19 mouse cellular contexts compared by ENCODE assay signal in genomic region chr14:72600375-72600774, GRCm38 (mm10).
DNase-seq lines count a peak whose midpoint lies in the region; ATAC-seq and TF ChIP-seq lines count a peak whose summit lies in the region.
"Had no signal": no experiment of that assay in that cellular context is flagged by ENCODE, and none has a peak within 500 bp of the region (broad histone marks: within the 10 kb centered on the region; RNA-seq: fewer than 3 reads in every experiment).

No protein-coding gene starts in this region.

- H3K27ac ChIP-seq in hindbrain, postnatal 0 days, result no peak overlapping the region
- no peak overlapping the region for H3K27ac ChIP-seq in hindbrain, embryonic 10.5 days
- H3K27ac ChIP-seq in liver, embryonic 16.5 days (ENCODE audit: low read length), result 0 out of 2 replicates have a peak overlapping the region, but pooled peaks have one; percentile 44
- H3K27ac ChIP-seq: forebrain, embryonic 13.5 days; heart, embryonic 15.5 days; stomach, embryonic 15.5 days had no signal

- no peaks in the 10 kb centered on the region for H3K27me3 ChIP-seq in hindbrain, postnatal 0 days (ENCODE audit: insufficient read depth, low read length)
- H3K27me3 ChIP-seq in hindbrain, embryonic 10.5 days (ENCODE audit: insufficient read depth, poor library complexity, severe bottlenecking), result no peaks in the 10 kb centered on the region
- H3K27me3 ChIP-seq in megakaryocyte, embryonic 14.5 days (replicated peaks), result no peaks in the 10 kb centered on the region
- no peaks in the 10 kb centered on the region for H3K27me3 ChIP-seq in liver, embryonic 16.5 days (ENCODE audit: control insufficient read depth, insufficient read depth, low read depth, low read length)
- H3K27me3 ChIP-seq: forebrain, embryonic 13.5 days; heart, embryonic 15.5 days; stomach, embryonic 15.5 days had no signal

- no peak for TF ChIP-seq CTCF in hindbrain, postnatal 0 days (IDR thresholded peaks at IDR 0.05; ENCODE audit: low read depth)

- no peak for DNase-seq in hindbrain, postnatal 0 days (ENCODE audit: low spot score)
- DNase-seq in hindbrain, embryonic 10.5 days (ENCODE audit: low spot score), result no peak
- no peak for DNase-seq in urinary bladder, postnatal 36 days (ENCODE audit: low spot score in 2 of 2)
- no peak for DNase-seq in thymus, adult 18-20 months
- DNase-seq: cerebellum, adult 18-20 months; heart, adult 11 months; kidney, postnatal 25 days; layer of hippocampus, adult 9-11 months; left cerebral cortex, postnatal 4 days; lung, postnatal 10 days; spleen, adult 18-20 months had no signal

- no peak overlapping the region for H3K9ac ChIP-seq in hindbrain, postnatal 0 days (replicated peaks; ENCODE audit: low read length)
- H3K9ac ChIP-seq in liver, embryonic 16.5 days (ENCODE audit: low read depth, low read length), result no peak overlapping the region
- H3K9ac ChIP-seq: forebrain, embryonic 13.5 days; heart, embryonic 15.5 days; stomach, embryonic 15.5 days had no signal

- 88% methylated on average over 6 of the region's 6 CpGs for WGBS in hindbrain, postnatal 0 days
- whole genome bisulfite sequencing in hindbrain, embryonic 10.5 days, result 90% methylated on average over 6 of the region's 6 CpGs
- 64% methylated on average over 6 of the region's 6 CpGs for whole genome bisulfite sequencing in liver, embryonic 16.5 days (ENCODE audit: insufficient replicate concordance)

- H3K36me3 ChIP-seq in hindbrain, postnatal 0 days (ENCODE audit: insufficient read depth, low read length), result peaks cover 5% of the 10 kb centered on the region; the same call in 1 of the 2 replicates
- H3K36me3 ChIP-seq in hindbrain, embryonic 10.5 days, result peaks cover 23% of the 10 kb centered on the region
- peaks cover 32% of the 10 kb centered on the region for H3K36me3 ChIP-seq in megakaryocyte, embryonic 14.5 days (replicated peaks; ENCODE audit: low read length)
- no peaks in the 10 kb centered on the region for H3K36me3 ChIP-seq in liver, embryonic 16.5 days (ENCODE audit: control insufficient read depth, insufficient read depth)
- H3K36me3 ChIP-seq: heart, embryonic 15.5 days; stomach, embryonic 15.5 days had no signal

- H3K4me2 ChIP-seq in hindbrain, postnatal 0 days (ENCODE audit: low read depth, low read length), result 0 out of 2 replicates have a peak overlapping the region, but pooled peaks have one; percentile 74
- H3K4me2 ChIP-seq in liver, embryonic 16.5 days (ENCODE audit: low read depth, low read length), result peak overlapping the region; percentile 24; the same call in 1 of the 2 replicates
- H3K4me2 ChIP-seq: forebrain, embryonic 13.5 days; heart, embryonic 15.5 days; stomach, embryonic 15.5 days had no signal

- H3K9me3 ChIP-seq in hindbrain, postnatal 0 days (ENCODE audit: low read length), result no peaks in the 10 kb centered on the region
- no peaks in the 10 kb centered on the region for H3K9me3 ChIP-seq in hindbrain, embryonic 10.5 days
- no peaks in the 10 kb centered on the region for H3K9me3 ChIP-seq in megakaryocyte, embryonic 14.5 days
- H3K9me3 ChIP-seq in liver, embryonic 16.5 days (replicated peaks; ENCODE audit: control insufficient read depth, low read length), result no peaks in the 10 kb centered on the region
- H3K9me3 ChIP-seq: forebrain, embryonic 13.5 days; heart, embryonic 15.5 days; stomach, embryonic 15.5 days had no signal

- ATAC-seq in hindbrain, postnatal 0 days, result no peak
- ATAC-seq in megakaryocyte, adult 5-6 weeks (ENCODE audit: poor library complexity, severe bottlenecking), result no peak
- peak; percentile 5 for ATAC-seq in granulocyte monocyte progenitor cell, adult 5-6 weeks (replicated peaks; ENCODE audit: poor library complexity, severe bottlenecking)
- ATAC-seq in liver, embryonic 16.5 days (ENCODE audit: low read depth), result no peak
- ATAC-seq: forebrain, embryonic 13.5 days; inflammation-experienced regulatory T-cells, adult 6 months had no signal

- H3K4me1 ChIP-seq in hindbrain, postnatal 0 days (ENCODE audit: insufficient read depth, low read length), result peaks cover 11% of the 10 kb centered on the region; the same call in 1 of the 2 replicates
- peaks cover 24% of the 10 kb centered on the region for H3K4me1 ChIP-seq in hindbrain, embryonic 10.5 days (replicated peaks)
- peaks cover 58% of the 10 kb centered on the region for H3K4me1 ChIP-seq in megakaryocyte, embryonic 14.5 days
- peaks cover 6% of the 10 kb centered on the region for H3K4me1 ChIP-seq in liver, embryonic 16.5 days (ENCODE audit: control insufficient read depth, low read depth, low read length)

- no peak overlapping the region for H3K4me3 ChIP-seq in hindbrain, postnatal 0 days (ENCODE audit: low read length)
- no peak overlapping the region for H3K4me3 ChIP-seq in hindbrain, embryonic 10.5 days
- H3K4me3 ChIP-seq in megakaryocyte, embryonic 14.5 days (replicated peaks), result peak overlapping the region; percentile 29
- H3K4me3 ChIP-seq in liver, embryonic 16.5 days (ENCODE audit: low read depth, low read length), result no peak overlapping the region; the same call in 1 of the 2 replicates
- H3K4me3 ChIP-seq: forebrain, embryonic 13.5 days; heart, embryonic 15.5 days; stomach, embryonic 15.5 days had no signal
